Mouse (Mus musculus) C2C12 (cell line): ENCODE results near the gene Crhr1. TPM values are rescaled to one million over a fixed set of nuclear protein-coding genes. Genes with fewer than 3 reads are reported as not detected.
"Not testable (repeated sequence)": the region's sequence is repeated elsewhere in the genome, so short reads cannot be mapped to it uniquely, and the experiment has no call there.

Experiments
- H3K27me3 ChIP-seq: one replicate; pipeline ENCODE4 v1.6.1; 2011; ENCODE audit not compliant: control insufficient read depth, insufficient read depth, insufficient read length
- H3K36me3 ChIP-seq: one replicate; pipeline ENCODE4 v1.6.1; 2011; ENCODE audit not compliant: control insufficient read depth, insufficient read depth
- H3K4me3 ChIP-seq: one replicate; pipeline ENCODE4 v1.5.1; 2011; ENCODE audit warnings: mild to moderate bottlenecking, control low read depth; ENCODE audit not compliant: poor library complexity, insufficient read depth, severe bottlenecking
- H3K79me2 ChIP-seq: one replicate; pipeline ENCODE4 v1.6.1; 2011; ENCODE audit not compliant: control insufficient read depth, insufficient read depth
- H3K79me3 ChIP-seq: one replicate; pipeline ENCODE4 v1.6.1; 2011; ENCODE audit warnings: low read depth, control low read depth
- H3ac ChIP-seq: one replicate; pipeline ENCODE3; 2011; ENCODE audit warnings: low read depth; ENCODE audit not compliant: control insufficient read depth, insufficient read length
- CEBPB ChIP-seq: IDR thresholded peaks from one replicate; pipeline ENCODE4 v1.6.1; 2011; ENCODE audit warnings: low read depth, mild to moderate bottlenecking, control low read depth, moderate library complexity
- CTCF ChIP-seq: IDR thresholded peaks from one replicate; pipeline ENCODE4 v1.5.1; 2011; ENCODE audit not compliant: control insufficient read depth, insufficient read depth, insufficient read length
- FOSL1 ChIP-seq: IDR thresholded peaks from one replicate; pipeline ENCODE4 v1.8.0; 2011; ENCODE audit warnings: mild to moderate bottlenecking, low read length; ENCODE audit not compliant: poor library complexity, insufficient read depth, severe bottlenecking
- MAX ChIP-seq: IDR thresholded peaks from one replicate; pipeline ENCODE4 v1.6.1; 2011; ENCODE audit warnings: mild to moderate bottlenecking, control low read depth
- MYOD1 ChIP-seq: IDR thresholded peaks from one replicate; pipeline ENCODE4 v1.6.1; 2011; ENCODE audit warnings: low read depth; ENCODE audit not compliant: control insufficient read depth, insufficient read length
- MYOG ChIP-seq: IDR thresholded peaks from one replicate; pipeline ENCODE4 v1.6.1; 2011; ENCODE audit not compliant: control insufficient read depth, insufficient read length; ENCODE audit errors: extremely low read depth
- USF1 ChIP-seq: IDR thresholded peaks from one replicate; pipeline ENCODE4 v1.6.1; 2011; ENCODE audit warnings: low read depth, mild to moderate bottlenecking, control low read depth, moderate library complexity
- polyA plus RNA-seq: library from polyadenylated mRNA; unstranded; fragments of >200 nt; fragmentation: generic; extraction: Trizol; gene quantifications from one replicate; pipeline ENCODE4 v1.2.1, GENCODE M21; 2012; ENCODE audit warnings: missing spikeins

Gene Crhr1
- polyA plus RNA-seq, 1 experiment, result not detected

DNA sequence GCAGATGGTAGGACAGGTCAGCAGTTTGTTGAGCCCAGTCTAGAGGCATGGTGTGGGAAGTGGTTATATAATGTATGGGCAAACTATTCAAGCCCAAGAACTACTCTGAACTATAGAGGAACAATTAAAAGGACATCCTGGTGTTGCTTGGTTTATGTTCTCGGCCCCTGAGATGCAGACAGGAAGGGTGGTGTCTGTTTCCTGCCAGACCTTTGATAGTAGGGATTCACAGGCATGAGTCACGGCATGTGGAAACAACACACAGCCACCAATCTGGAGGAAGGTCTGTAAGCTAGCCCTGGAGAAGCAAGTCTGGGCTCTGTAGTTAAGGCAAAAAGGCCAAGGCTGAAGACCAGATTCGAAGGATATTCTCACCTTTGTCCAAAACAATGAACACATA is 70.6 kb downstream of the Crhr1 start:
- no peaks in the 10 kb centered on the region for H3K27me3 ChIP-seq
- no peaks in the 10 kb centered on the region for H3K79me2 ChIP-seq
- no peaks in the 10 kb centered on the region for H3K79me3 ChIP-seq
- no peak for TF ChIP-seq FOSL1
- TF ChIP-seq CTCF, result no peak
- no peak for TF ChIP-seq MYOD1
- no peak for TF ChIP-seq MAX
- TF ChIP-seq MYOG, result no peak
- no peak for TF ChIP-seq USF1
- no peak for TF ChIP-seq CEBPB
- H3ac ChIP-seq, result no peak overlapping the region
- H3K4me3 ChIP-seq, result no peak overlapping the region
- H3K36me3 ChIP-seq, result no peaks in the 10 kb centered on the region

- H3K27me3 ChIP-seq, result peaks cover 9% of the 10 kb centered on the region
- H3K79me2 ChIP-seq, result no peaks in the 10 kb centered on the region
- TF ChIP-seq CEBPB (no peak), MYOG (no peak), MYOD1 (no peak), CTCF (no peak), MAX (no peak), FOSL1 (no peak), USF1 (no peak)
Measured at GRCm38 (mm10) chr11:104206573-104206972, 73.9 kb downstream of the Crhr1 start.

DNA sequence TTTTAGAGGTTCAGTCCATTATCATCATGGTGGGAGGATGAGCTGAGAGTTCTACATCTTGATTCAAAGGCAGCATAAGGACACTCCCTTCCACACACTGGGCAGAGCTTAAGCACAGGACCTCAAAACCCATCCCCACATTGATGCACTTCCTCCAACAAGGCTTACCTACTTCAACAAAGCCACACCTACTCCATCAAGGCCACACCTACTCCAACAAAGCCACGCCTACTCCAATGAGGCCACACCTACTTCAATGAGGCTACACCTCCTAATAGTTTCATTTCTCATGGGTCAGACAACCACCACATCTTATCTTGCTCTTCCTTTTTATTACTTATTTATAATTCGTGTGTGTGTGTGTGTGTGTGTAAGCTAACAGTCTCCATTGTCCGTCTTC is 76.4 kb downstream of the Crhr1 start:
- Histone ChIP-seq H3ac (no peak overlapping the region), H3K79me2 (no peaks in the 10 kb centered on the region), H3K27me3 (peaks cover 9% of the 10 kb centered on the region), H3K79me3 (no peaks in the 10 kb centered on the region), H3K36me3 (no peaks in the 10 kb centered on the region), H3K4me3 (no peak overlapping the region)
- no peak for TF ChIP-seq USF1
- TF ChIP-seq FOSL1, result no peak
- TF ChIP-seq MYOG, result no peak
- TF ChIP-seq CTCF, result no peak
- no peak for TF ChIP-seq MYOD1
- no peak for TF ChIP-seq CEBPB
- no peak for TF ChIP-seq MAX

More at GRCm38 (mm10) chr11:104206573-104206972, 73.9 kb downstream of the Crhr1 start:
- H3K79me3 ChIP-seq, result no peaks in the 10 kb centered on the region
- H3K4me3 ChIP-seq, result no peak overlapping the region
- H3K36me3 ChIP-seq, result no peaks in the 10 kb centered on the region
- no peak overlapping the region for H3ac ChIP-seq

GRCm38 (mm10) chr11:104211251-104211650 is 78.6 kb downstream of the Crhr1 start:
- no peak overlapping the region for H3K4me3 ChIP-seq
- no peaks in the 10 kb centered on the region for H3K36me3 ChIP-seq
- peaks cover 11% of the 10 kb centered on the region for H3K27me3 ChIP-seq
- no peak for TF ChIP-seq MYOG
- TF ChIP-seq MYOD1, result no peak
- no peak for TF ChIP-seq MAX
- no peak for TF ChIP-seq USF1
- no peak for TF ChIP-seq CEBPB
- TF ChIP-seq FOSL1, result no peak
- no peaks in the 10 kb centered on the region for H3K79me3 ChIP-seq
- H3ac ChIP-seq, result no peak overlapping the region
- no peaks in the 10 kb centered on the region for H3K79me2 ChIP-seq

- not testable (repeated sequence) for H3K4me3 ChIP-seq, H3K79me2 ChIP-seq, H3K36me3 ChIP-seq, H3ac ChIP-seq, H3K79me3 ChIP-seq
- H3K27me3 ChIP-seq, result peaks cover 23% of the 10 kb centered on the region
Measured at GRCm38 (mm10) chr11:104214128-104214527, 81.5 kb downstream of the Crhr1 start.

DNA sequence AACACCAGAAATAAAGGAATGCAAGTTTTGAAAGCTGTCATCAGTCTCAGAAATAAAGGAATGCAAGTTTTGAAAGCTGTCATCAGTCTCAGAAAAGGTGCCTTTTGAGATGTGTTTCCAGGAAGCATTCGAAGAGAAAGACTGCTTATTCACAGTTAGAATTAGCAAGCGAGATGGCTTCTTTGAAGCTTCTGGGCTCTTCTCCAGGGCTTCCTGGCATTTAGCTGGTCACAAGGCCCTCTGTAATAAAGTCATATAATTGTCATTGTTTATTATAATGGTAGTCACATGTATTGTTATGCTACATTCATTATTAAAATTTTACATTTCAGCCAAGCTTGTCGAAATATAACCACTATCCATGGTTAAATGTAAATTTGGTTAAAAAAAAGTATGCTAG is 85.4 kb downstream of the Crhr1 start:
- Histone ChIP-seq H3K79me3 (no peaks in the 10 kb centered on the region), H3ac (no peak overlapping the region), H3K36me3 (no peaks in the 10 kb centered on the region), H3K27me3 (peaks cover 14% of the 10 kb centered on the region), H3K79me2 (no peaks in the 10 kb centered on the region), H3K4me3 (no peak overlapping the region)
- TF ChIP-seq CTCF (no peak), MYOG (no peak), FOSL1 (no peak), USF1 (no peak), CEBPB (no peak), MYOD1 (no peak), MAX (no peak)
